Mouse (Mus musculus): ENCODE data around the gene Adamts6. TPM values are rescaled to one million over a fixed set of nuclear protein-coding genes. Genes with fewer than 3 reads are reported as not detected.

Gene Adamts6
- polyA plus RNA-seq, 1 experiment from 2014 or later, result 3.1 TPM

DNA sequence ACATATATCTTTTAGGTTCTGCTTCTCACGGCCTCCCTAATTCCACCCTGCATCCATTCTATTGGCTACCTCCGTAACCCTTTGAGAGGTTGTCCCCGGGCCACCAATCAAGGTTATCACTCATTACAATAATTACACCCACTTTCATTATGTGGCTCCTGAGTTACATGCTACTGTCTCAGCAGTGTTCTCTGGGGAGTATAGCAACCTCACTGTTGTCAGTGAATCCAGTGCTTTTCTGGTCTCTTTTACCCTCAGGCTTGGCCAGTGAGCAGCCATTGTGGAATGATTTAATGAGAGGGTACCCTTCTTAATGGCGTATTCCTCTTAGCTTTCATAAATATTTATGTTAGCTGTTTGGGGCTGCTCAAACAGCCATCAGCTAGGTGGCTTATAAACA is 238.0 kb downstream of the Adamts6 start:
- no peaks in the 10 kb centered on the region for H3K27me3 ChIP-seq (ENCODE audit: insufficient read depth, poor library complexity, severe bottlenecking)
- no peak overlapping the region for H3K27ac ChIP-seq
- no peaks in the 10 kb centered on the region for H3K4me1 ChIP-seq
- WGBS, result 78% methylated on average over 4 of the region's 4 CpGs
- H3K9me3 ChIP-seq, result no peaks in the 10 kb centered on the region
- DNase-seq (ENCODE audit: low spot score), result no peak
- H3K4me3 ChIP-seq, result no peak overlapping the region
- no peaks in the 10 kb centered on the region for H3K36me3 ChIP-seq

DNA sequence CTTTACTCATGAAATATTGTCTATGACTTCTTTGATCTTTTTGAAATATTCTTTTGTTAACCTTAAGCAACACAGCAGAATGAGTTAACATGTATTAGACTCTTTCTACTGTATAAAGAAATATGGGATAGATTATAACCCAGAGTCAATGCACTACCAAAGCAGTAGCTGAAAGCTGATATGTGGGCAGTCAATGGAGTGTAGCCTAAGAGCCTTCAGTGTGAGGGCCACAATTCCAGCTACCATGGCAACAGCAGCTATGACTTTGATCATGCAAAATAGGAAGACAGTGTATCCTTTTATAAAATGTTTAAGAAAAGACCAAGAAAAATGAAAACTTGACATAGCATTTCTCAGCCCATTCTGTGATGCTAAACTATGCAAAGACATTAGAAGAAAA is 241.6 kb downstream of the Adamts6 start:
- no peak for DNase-seq (ENCODE audit: low spot score)
- no peaks in the 10 kb centered on the region for H3K27me3 ChIP-seq (ENCODE audit: insufficient read depth, poor library complexity, severe bottlenecking)

DNA sequence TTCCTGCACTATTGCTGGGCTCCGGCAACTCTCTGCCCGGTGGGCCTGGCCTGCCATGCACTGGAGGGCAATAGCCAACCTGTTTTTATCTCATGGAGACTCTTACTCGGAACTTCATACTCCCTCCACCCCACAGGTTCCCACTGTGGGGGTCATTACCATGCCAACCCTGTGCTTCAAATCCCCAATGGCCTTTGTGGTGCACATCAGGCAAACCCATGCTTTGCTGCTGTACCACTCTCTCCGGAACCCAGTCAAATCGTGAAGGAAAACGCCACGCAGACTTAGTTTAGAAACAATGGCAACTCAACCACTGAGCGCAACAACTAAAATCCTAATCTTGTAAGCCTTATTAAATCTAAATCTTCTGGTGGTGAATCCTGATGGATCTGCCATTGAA is 244.2 kb downstream of the Adamts6 start:
- Histone ChIP-seq H3K36me3 (no peaks in the 10 kb centered on the region), H3K9me3 (no peaks in the 10 kb centered on the region), H3K27me3 (ENCODE audit: insufficient read depth, poor library complexity, severe bottlenecking) (no peaks in the 10 kb centered on the region), H3K27ac (no peak overlapping the region), H3K4me3 (no peak overlapping the region), H3K4me1 (no peaks in the 10 kb centered on the region)
- no peak for DNase-seq (ENCODE audit: low spot score)
- 89% methylated on average over 8 of the region's 8 CpGs for WGBS

More for the DNA sequence above, 241.6 kb downstream of the Adamts6 start:
- H3K36me3 ChIP-seq, result no peaks in the 10 kb centered on the region
- no peaks in the 10 kb centered on the region for H3K4me1 ChIP-seq
- no peaks in the 10 kb centered on the region for H3K9me3 ChIP-seq
- H3K27ac ChIP-seq, result no peak overlapping the region
- H3K4me3 ChIP-seq, result no peak overlapping the region

DNA sequence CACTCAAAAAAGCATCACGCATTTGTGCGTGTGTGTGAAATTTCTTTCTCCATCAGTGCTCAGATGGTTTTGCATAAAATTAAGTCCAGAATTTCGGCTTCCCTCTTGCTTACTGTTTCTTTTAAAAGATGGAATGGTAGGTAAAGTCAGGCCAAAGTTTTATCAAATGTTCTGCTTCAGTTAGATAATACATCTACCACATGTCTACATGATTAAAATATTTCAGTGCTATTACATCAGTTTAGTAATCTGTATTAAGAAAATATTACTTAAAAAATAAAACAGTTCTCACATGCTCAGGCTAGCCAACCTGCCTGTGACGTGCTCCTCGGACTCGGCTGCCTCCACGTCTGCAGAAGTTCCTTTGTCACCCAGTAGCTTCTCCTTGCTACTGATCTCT is 245.1 kb downstream of the Adamts6 start:
- 90% methylated on average over 7 of the region's 7 CpGs for WGBS
- Histone ChIP-seq H3K9me3 (no peaks in the 10 kb centered on the region), H3K4me3 (no peak overlapping the region), H3K4me1 (no peaks in the 10 kb centered on the region), H3K36me3 (no peaks in the 10 kb centered on the region), H3K27ac (no peak overlapping the region), H3K27me3 (ENCODE audit: insufficient read depth, poor library complexity, severe bottlenecking) (no peaks in the 10 kb centered on the region)
- DNase-seq (ENCODE audit: low spot score), result no peak

DNA sequence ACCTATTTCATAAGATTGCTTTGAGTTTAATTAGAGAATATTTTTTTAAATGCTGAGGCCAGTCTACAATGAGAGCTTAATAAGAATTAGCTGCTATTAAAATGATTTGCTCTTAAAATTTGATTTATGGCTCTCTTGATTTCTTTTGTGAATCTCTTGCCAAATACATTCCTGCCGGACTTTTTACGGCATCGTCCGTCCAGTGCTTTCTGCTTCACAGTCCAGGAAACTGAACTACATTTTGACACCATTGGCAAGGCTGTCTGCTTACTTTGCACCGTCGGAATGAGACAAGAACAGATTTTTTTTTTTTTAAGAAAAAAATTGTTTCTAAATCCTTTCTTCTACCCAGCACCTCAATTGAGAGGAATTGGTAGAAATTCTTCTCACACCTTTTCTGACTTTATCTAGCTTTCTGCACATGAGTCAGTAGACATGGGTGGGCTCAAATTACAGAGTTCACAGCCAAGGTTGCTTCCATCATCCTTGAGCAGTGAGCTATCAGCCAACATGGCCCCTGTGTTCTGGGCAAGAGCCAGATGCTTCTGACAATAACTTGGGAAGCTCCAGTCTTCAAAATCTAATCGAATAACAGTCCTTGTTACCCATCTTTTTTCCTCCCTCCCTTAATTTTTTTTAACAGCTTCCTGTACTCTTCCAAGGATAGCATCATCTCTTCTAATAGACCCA is 246.3 kb downstream of the Adamts6 start:
- no peaks in the 10 kb centered on the region for H3K36me3 ChIP-seq
- no peak overlapping the region for H3K4me3 ChIP-seq
- H3K27ac ChIP-seq, result no peak overlapping the region
- DNase-seq (ENCODE audit: low spot score), result no peak
- no peaks in the 10 kb centered on the region for H3K27me3 ChIP-seq (ENCODE audit: insufficient read depth, poor library complexity, severe bottlenecking)
- H3K4me1 ChIP-seq, result no peaks in the 10 kb centered on the region
- no peaks in the 10 kb centered on the region for H3K9me3 ChIP-seq
- WGBS, result 91% methylated on average over 7 of the region's 7 CpGs

DNA sequence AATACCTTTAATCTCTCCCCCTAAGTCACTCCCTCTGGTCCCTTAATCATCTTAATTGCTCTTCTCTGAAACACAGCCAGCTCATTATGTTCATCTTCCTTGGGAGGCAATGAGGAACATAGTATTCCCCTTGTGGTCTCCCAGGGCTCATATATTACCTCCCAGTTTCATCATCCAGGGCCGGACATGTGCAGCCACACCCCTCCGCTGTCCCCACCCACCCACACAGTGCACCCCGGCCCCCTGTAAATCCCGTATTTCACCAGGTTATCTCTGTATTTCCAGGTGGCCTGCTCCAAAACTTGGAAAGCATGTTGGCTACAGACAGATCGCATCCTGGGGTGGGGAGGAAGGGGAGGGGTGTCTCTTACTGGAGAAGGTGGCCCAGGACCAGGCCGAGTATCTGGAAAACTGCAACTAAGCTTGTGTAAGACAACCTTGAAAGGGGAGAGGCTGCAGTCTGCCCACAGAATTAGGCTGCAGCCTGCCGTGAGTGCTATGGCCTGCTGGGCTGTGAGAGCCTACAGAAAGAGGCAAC is 253.3 kb downstream of the Adamts6 start:
- Histone ChIP-seq H3K27me3 (ENCODE audit: insufficient read depth, poor library complexity, severe bottlenecking) (no peaks in the 10 kb centered on the region), H3K9me3 (no peaks in the 10 kb centered on the region), H3K4me3 (peak overlapping the region; percentile 22; the same call in 1 of the 2 replicates), H3K4me1 (peaks cover 21% of the 10 kb centered on the region), H3K27ac (peak overlapping the region; percentile 62), H3K36me3 (no peaks in the 10 kb centered on the region)
- DNase-seq (ENCODE audit: low spot score), result no peak
- WGBS, result 38% methylated on average over 7 of the region's 7 CpGs

DNA sequence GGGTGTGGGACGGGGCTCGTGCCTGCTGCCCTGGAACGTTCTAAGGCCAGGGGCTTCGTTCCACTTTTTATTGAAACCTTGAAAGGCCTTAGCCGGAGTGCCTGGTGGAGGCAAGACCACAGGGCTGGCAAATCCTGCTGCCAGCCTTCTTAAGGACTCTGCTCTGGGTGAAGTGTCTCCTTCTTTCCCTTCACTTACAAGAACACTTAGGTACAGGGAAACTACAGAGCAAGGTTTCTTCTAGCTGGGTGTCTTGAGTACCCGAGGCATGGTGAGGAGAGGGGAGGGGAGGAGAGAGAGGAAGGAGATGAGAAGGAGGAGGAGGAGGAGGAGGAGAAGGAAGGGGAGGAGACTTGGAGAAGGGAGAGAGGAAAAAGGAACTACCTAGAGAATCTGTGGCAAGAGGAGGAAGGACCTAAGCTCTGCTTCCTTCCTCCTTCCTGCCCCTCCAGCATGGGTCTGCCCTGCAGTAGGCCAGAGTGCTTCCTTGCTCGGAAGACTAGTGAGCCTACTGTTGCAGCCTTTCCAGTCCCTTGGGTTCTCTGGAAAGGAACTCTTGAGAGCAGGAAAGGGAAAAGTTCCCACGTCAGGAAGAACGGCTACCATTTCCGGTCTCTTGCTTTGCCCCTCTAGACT is 254.6 kb downstream of the Adamts6 start:
- peak overlapping the region; percentile 62 for H3K27ac ChIP-seq
- DNase-seq (ENCODE audit: low spot score), result no peak
- WGBS, result 79% methylated on average over 10 of the region's 10 CpGs

DNA sequence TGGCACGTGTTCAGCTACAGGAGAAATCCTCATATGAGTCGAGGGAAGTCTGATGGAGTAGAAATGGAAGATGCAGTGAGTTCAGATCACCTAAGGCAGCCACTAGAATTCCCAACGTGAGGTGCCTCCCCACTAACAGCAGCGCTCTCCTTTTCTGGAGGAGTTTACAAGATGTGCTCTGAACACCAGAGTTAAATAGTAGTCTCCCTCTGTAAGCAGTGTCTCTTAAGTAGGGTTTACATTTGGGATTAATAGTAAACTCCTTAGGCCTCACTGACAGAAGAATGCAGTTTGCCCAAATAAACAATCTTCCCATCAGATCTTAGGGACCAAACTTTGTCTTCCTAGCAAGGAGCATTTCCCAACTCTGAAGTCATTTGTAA is 255.1 kb downstream of the Adamts6 start:
- Histone ChIP-seq H3K36me3 (no peaks in the 10 kb centered on the region), H3K4me1 (peaks cover 21% of the 10 kb centered on the region), H3K27ac (no peak overlapping the region), H3K4me3 (no peak overlapping the region), H3K9me3 (no peaks in the 10 kb centered on the region), H3K27me3 (ENCODE audit: insufficient read depth, poor library complexity, severe bottlenecking) (no peaks in the 10 kb centered on the region)
- WGBS, result 74% methylated on average over 4 of the region's 4 CpGs
- no peak for DNase-seq (ENCODE audit: low spot score)

More for the DNA sequence above, 254.6 kb downstream of the Adamts6 start:
- no peaks in the 10 kb centered on the region for H3K27me3 ChIP-seq (ENCODE audit: insufficient read depth, poor library complexity, severe bottlenecking)
- peaks cover 21% of the 10 kb centered on the region for H3K4me1 ChIP-seq
- no peak overlapping the region for H3K4me3 ChIP-seq
- H3K36me3 ChIP-seq, result no peaks in the 10 kb centered on the region
- H3K9me3 ChIP-seq, result no peaks in the 10 kb centered on the region

Other genes starting within 250 kb of the Adamts6 start
- 22.2 and 27.2 TPM in 2 replicates for gene Nln, start 178.2 kb upstream of the Adamts6 start, polyA plus RNA-seq (2016; fragmentation: Nextera tagmentation; extraction: Ambion mirVana)
- gene Sgtb, start 178.1 kb upstream of the Adamts6 start, polyA plus RNA-seq (2016; fragmentation: Nextera tagmentation; extraction: Ambion mirVana), result 3.1 and 4.1 TPM in 2 replicates
- 60.6 and 64.6 TPM in 2 replicates for gene Trappc13, start 109.4 kb upstream of the Adamts6 start, polyA plus RNA-seq (2016; fragmentation: Nextera tagmentation; extraction: Ambion mirVana)
- 14.9 and 16.5 TPM in 2 replicates for gene Trim23, start 109.0 kb upstream of the Adamts6 start, polyA plus RNA-seq (2016; fragmentation: Nextera tagmentation; extraction: Ambion mirVana)
- gene Cenpk, start 59.2 kb upstream of the Adamts6 start, polyA plus RNA-seq (2016; fragmentation: Nextera tagmentation; extraction: Ambion mirVana), result 52.7 and 67.9 TPM in 2 replicates
- 10.6 and 11.3 TPM in 2 replicates for gene Ppwd1, start 59.0 kb upstream of the Adamts6 start, polyA plus RNA-seq (2016; fragmentation: Nextera tagmentation; extraction: Ambion mirVana)